In genomic region chr5:151686606-151687525, GRCm38 (mm10) we compare ENCODE assay signal across 8 mouse cellular contexts. TPM values are rescaled to one million over a fixed set of nuclear protein-coding genes. Genes with fewer than 3 reads are reported as not detected.
DNase-seq lines count a peak whose midpoint lies in the region; ATAC-seq and TF ChIP-seq lines count a peak whose summit lies in the region.

No protein-coding gene starts in this region.

- 32% methylated on average over 15 of the region's 15 CpGs for WGBS in forebrain, embryonic 12.5 days
- WGBS in heart, postnatal 0 days, result 22% methylated on average over 15 of the region's 15 CpGs
- WGBS in liver, embryonic 14.5 days (ENCODE audit: insufficient replicate concordance), result 22% methylated on average over 15 of the region's 15 CpGs
- WGBS in neural tube, embryonic 12.5 days, result 31% methylated on average over 15 of the region's 15 CpGs
- 9% methylated on average over 15 of the region's 15 CpGs for WGBS in stomach, postnatal 0 days

- H3K36me3 ChIP-seq in CH12.LX (replicated peaks in 1 of 2; ENCODE audit: control insufficient read depth in 1 of 2, insufficient read depth in 1 of 2, low read length in 1 of 2), result no peaks in the 10 kb centered on the region
- no peaks in the 10 kb centered on the region for H3K36me3 ChIP-seq in forebrain, embryonic 12.5 days (replicated peaks)
- H3K36me3 ChIP-seq in heart, postnatal 0 days (replicated peaks; ENCODE audit: control insufficient read depth, insufficient read depth, low read length), result no peaks in the 10 kb centered on the region
- H3K36me3 ChIP-seq in liver, embryonic 14.5 days (replicated peaks; ENCODE audit: control insufficient read depth, insufficient read depth, low read depth), result no peaks in the 10 kb centered on the region
- H3K36me3 ChIP-seq in neural tube, embryonic 12.5 days, result no peaks in the 10 kb centered on the region
- H3K36me3 ChIP-seq in stomach, postnatal 0 days (ENCODE audit: control insufficient read depth, insufficient read depth, low read length), result no peaks in the 10 kb centered on the region

- H3K9me3 ChIP-seq in CH12.LX (replicated peaks; ENCODE audit: low read length), result no peaks in the 10 kb centered on the region
- no peaks in the 10 kb centered on the region for H3K9me3 ChIP-seq in forebrain, embryonic 12.5 days
- no peaks in the 10 kb centered on the region for H3K9me3 ChIP-seq in heart, postnatal 0 days (replicated peaks; ENCODE audit: control insufficient read depth, low read length)
- no peaks in the 10 kb centered on the region for H3K9me3 ChIP-seq in liver, embryonic 14.5 days (ENCODE audit: control insufficient read depth, low read length)
- no peaks in the 10 kb centered on the region for H3K9me3 ChIP-seq in neural tube, embryonic 12.5 days
- H3K9me3 ChIP-seq in stomach, postnatal 0 days (ENCODE audit: control insufficient read depth, low read length), result no peaks in the 10 kb centered on the region

- H3K27ac ChIP-seq in CH12.LX (ENCODE audit: insufficient read depth, low read depth), result no peak overlapping the region
- no peak overlapping the region for H3K27ac ChIP-seq in forebrain, embryonic 12.5 days
- H3K27ac ChIP-seq in heart, postnatal 0 days (ENCODE audit: low read depth), result no peak overlapping the region
- no peak overlapping the region for H3K27ac ChIP-seq in liver, embryonic 14.5 days
- H3K27ac ChIP-seq in neural tube, embryonic 12.5 days, result no peak overlapping the region
- 0 out of 2 replicates have a peak overlapping the region, but pooled peaks have one; percentile 40 for H3K27ac ChIP-seq in stomach, postnatal 0 days (replicated peaks)

- no peaks in the 10 kb centered on the region; a peak in 1 of 4 replicates for H3K4me1 ChIP-seq in CH12.LX (ENCODE audit: control insufficient read depth in 1 of 2, insufficient read depth in 2 of 2)
- no peaks in the 10 kb centered on the region; the same call in 1 of the 2 replicates for H3K4me1 ChIP-seq in forebrain, embryonic 12.5 days
- H3K4me1 ChIP-seq in heart, postnatal 0 days (ENCODE audit: control insufficient read depth, insufficient read depth), result no peaks in the 10 kb centered on the region
- no peaks in the 10 kb centered on the region for H3K4me1 ChIP-seq in liver, embryonic 14.5 days (replicated peaks; ENCODE audit: control insufficient read depth in 2 of 2, insufficient read depth in 2 of 2, low read length in 1 of 2)
- H3K4me1 ChIP-seq in neural tube, embryonic 12.5 days, result no peaks in the 10 kb centered on the region
- no peaks in the 10 kb centered on the region for H3K4me1 ChIP-seq in stomach, postnatal 0 days (replicated peaks; ENCODE audit: control insufficient read depth, insufficient read depth)

- peak; percentile 81 for DNase-seq in CH12.LX (ENCODE audit: extremely low read depth)
- DNase-seq in c-Kit-positive CD71-negative TER-119-negative erythroid progenitor cells, embryonic 14.5 days (ENCODE audit: low read depth), result peak; percentile 60
- DNase-seq in heart, postnatal 0 days (ENCODE audit: low spot score), result peak; percentile 83
- peak; percentile 79 to 90 for DNase-seq in kidney, postnatal 36 days
- DNase-seq in liver, embryonic 14.5 days (ENCODE audit: low read depth in 3 of 3, low spot score in 3 of 3), result peak; percentile 36 to 55 (median 49)
- DNase-seq in stomach, postnatal 0 days (ENCODE audit: low spot score), result peak; percentile 94

- peak; percentile 94 for ATAC-seq in forebrain, embryonic 12.5 days (ENCODE audit: low FRiP score)
- peak; percentile 77 for ATAC-seq in heart, postnatal 0 days (ENCODE audit: insufficient read depth, low read depth)
- peak; percentile 84 for ATAC-seq in liver, embryonic 14.5 days (ENCODE audit: insufficient read depth)
- peak; percentile 96 for ATAC-seq in neural tube, embryonic 12.5 days (ENCODE audit: low FRiP score, low read depth)
- ATAC-seq in stomach, postnatal 0 days (ENCODE audit: low FRiP score, low TSS enrichment), result peak; percentile 100

- TF ChIP-seq EP300 in CH12.LX (IDR thresholded peaks at IDR 0.05; ENCODE audit: low read length), result no peak; the same call in 1 of the 2 replicates
- TF ChIP-seq EP300 in heart, postnatal 0 days (IDR thresholded peaks at IDR 0.05; ENCODE audit: low read depth), result no peak
- no peak for TF ChIP-seq EP300 in liver, embryonic 14.5 days (IDR thresholded peaks at IDR 0.05; ENCODE audit: low read depth)
- no peak for TF ChIP-seq EP300 in stomach, postnatal 0 days (optimal IDR thresholded peaks at IDR 0.05)

- no peak for TF ChIP-seq POLR2A in CH12.LX (IDR thresholded peaks at IDR 0.05; ENCODE audit: low read depth, low read length)

- dilution Hi-C loops in CH12.LX (cut with MboI; ENCODE audit: extremely low pct_ligation_motif_present, extremely low pct_unique_long_range_greater_than_20kb, low sequenced_read_pairs), result no loop called here

- in situ Hi-C loops in CH12.LX (cut with MboI; ENCODE audit: low pct_ligation_motif_present, low pct_unique_long_range_greater_than_20kb, low sequenced_read_pairs), result no loop called here

- H3K4me3 ChIP-seq in CH12.LX (replicated peaks in 1 of 3; ENCODE audit: low read depth in 2 of 3, low read length in 2 of 3, poor library complexity in 1 of 3), result no peak overlapping the region
- 0 out of 2 replicates have a peak overlapping the region, but pooled peaks have one; percentile 14 for H3K4me3 ChIP-seq in forebrain, embryonic 12.5 days (replicated peaks)
- H3K4me3 ChIP-seq in heart, postnatal 0 days (ENCODE audit: low read depth, low read length), result no peak overlapping the region
- no peak overlapping the region for H3K4me3 ChIP-seq in liver, embryonic 14.5 days (ENCODE audit: insufficient read depth in 1 of 2, low read depth in 2 of 2, low read length in 2 of 2)
- H3K4me3 ChIP-seq in neural tube, embryonic 12.5 days, result 0 out of 2 replicates have a peak overlapping the region, but pooled peaks have one; percentile 7
- H3K4me3 ChIP-seq in stomach, postnatal 0 days (ENCODE audit: low read depth, low read length), result no peak overlapping the region

- no peak overlapping the region for H3K9ac ChIP-seq in CH12.LX (ENCODE audit: insufficient read depth, low read depth)
- H3K9ac ChIP-seq in forebrain, embryonic 12.5 days, result no peak overlapping the region
- H3K9ac ChIP-seq in heart, postnatal 0 days (replicated peaks; ENCODE audit: low read depth, low read length), result no peak overlapping the region
- H3K9ac ChIP-seq in liver, embryonic 14.5 days (replicated peaks), result no peak overlapping the region
- H3K9ac ChIP-seq in neural tube, embryonic 12.5 days, result no peak overlapping the region
- no peak overlapping the region for H3K9ac ChIP-seq in stomach, postnatal 0 days (ENCODE audit: low read length)

- peak; percentile 75 for TF ChIP-seq RAD21 in CH12.LX (IDR thresholded peaks at IDR 0.05; ENCODE audit: low read depth, low read length)

- H3K79me2 ChIP-seq in CH12.LX (replicated peaks; ENCODE audit: control insufficient read depth, extremely low read depth, insufficient read depth, poor library complexity, severe bottlenecking), result no peaks in the 10 kb centered on the region

- no peaks in the 10 kb centered on the region for H3K27me3 ChIP-seq in CH12.LX (replicated peaks)
- no peaks in the 10 kb centered on the region for H3K27me3 ChIP-seq in forebrain, embryonic 12.5 days
- no peaks in the 10 kb centered on the region for H3K27me3 ChIP-seq in heart, postnatal 0 days (ENCODE audit: control insufficient read depth, insufficient read depth, low read length)
- H3K27me3 ChIP-seq in liver, embryonic 14.5 days (ENCODE audit: control insufficient read depth, insufficient read depth, low read length), result no peaks in the 10 kb centered on the region
- H3K27me3 ChIP-seq in neural tube, embryonic 12.5 days (replicated peaks), result no peaks in the 10 kb centered on the region
- H3K27me3 ChIP-seq in stomach, postnatal 0 days (ENCODE audit: control insufficient read depth, insufficient read depth, low read length), result no peaks in the 10 kb centered on the region

- TF ChIP-seq CTCF in CH12.LX (conservative IDR thresholded peaks at IDR 0.05 in 1 of 2, IDR thresholded peaks at IDR 0.05 in 1 of 2; ENCODE audit: low read depth in 2 of 2, low read length in 2 of 2), result peak; percentile 30 to 78; a peak in 3 of 4 replicates
- peak; percentile 67 for TF ChIP-seq CTCF in heart, postnatal 0 days (IDR thresholded peaks at IDR 0.05; ENCODE audit: low read depth)
- peak; percentile 79 for TF ChIP-seq CTCF in liver, embryonic 14.5 days (IDR thresholded peaks at IDR 0.05; ENCODE audit: low read depth)
- peak; percentile 77 for TF ChIP-seq CTCF in stomach, postnatal 0 days (IDR thresholded peaks at IDR 0.05; ENCODE audit: low read depth)

- peak overlapping the region; percentile 59; the same call in 1 of the 2 replicates for H3K4me2 ChIP-seq in CH12.LX (ENCODE audit: insufficient read depth, low read depth, poor library complexity, severe bottlenecking)
- H3K4me2 ChIP-seq in forebrain, embryonic 12.5 days, result peak overlapping the region; percentile 49
- H3K4me2 ChIP-seq in heart, postnatal 0 days (ENCODE audit: low read depth, low read length), result peak overlapping the region; percentile 44
- H3K4me2 ChIP-seq in liver, embryonic 14.5 days (ENCODE audit: low read depth), result peak overlapping the region; percentile 28
- peak overlapping the region; percentile 54 for H3K4me2 ChIP-seq in neural tube, embryonic 12.5 days (replicated peaks)
- peak overlapping the region; percentile 46 for H3K4me2 ChIP-seq in stomach, postnatal 0 days (replicated peaks; ENCODE audit: low read depth)

TF ChIP-seq in CH12.LX, 34 proteins besides CTCF, POLR2A, EP300 and RAD21 (continues in another document):
- TF ChIP-seq SMC3 (IDR thresholded peaks at IDR 0.05; ENCODE audit: low read depth, low read length) (peak; percentile 53), ZNF384 (IDR thresholded peaks at IDR 0.05; ENCODE audit: low read depth, low read length) (peak; percentile 83), JUND (conservative IDR thresholded peaks at IDR 0.05; ENCODE audit: low read depth, low read length) (no peak), KAT2A (IDR thresholded peaks at IDR 0.05; ENCODE audit: insufficient replicate concordance, low read length) (0 out of 2 replicates have a peak, but pooled peaks have one; percentile 24), ETS1 (conservative IDR thresholded peaks at IDR 0.05; ENCODE audit: low read depth, low read length) (no peak), TBP (conservative IDR thresholded peaks at IDR 0.05; ENCODE audit: low read depth, low read length) (0 out of 2 replicates have a peak, but pooled peaks have one; percentile 52)

RNA-seq across cellular contexts. Expression of gene Rfc3, which starts 35.8 kb away (rescaled TPM):
- total RNA-seq in CH12.LX (2012; rRNA removed), result 53.3 and 74.5 TPM in 2 replicates
- 87.9 and 95.7 TPM in 2 replicates for total RNA-seq in CH12.LX (2014; rRNA removed)
- polyA plus RNA-seq in CH12.LX (2012; ENCODE audit: insufficient read length, low read depth), result 66.9 and 81.2 TPM in 2 replicates
- polyA plus RNA-seq in forebrain, embryonic 12.5 days (2016; fragmentation: Nextera tagmentation; extraction: Ambion mirVana), result 126 and 130 TPM in 2 replicates
- total RNA-seq in heart, postnatal 0 days (2014; rRNA removed; ENCODE audit: low replicate concordance), result 12.9 and 20.6 TPM in 2 replicates
- 24.6 and 25.1 TPM in 2 replicates for polyA plus RNA-seq in heart, postnatal 0 days (2015; fragmentation: Nextera tagmentation; extraction: Ambion mirVana)
- polyA plus RNA-seq in liver, embryonic 14.5 days (2012; rRNA removed), result 24.3 and 30.4 TPM in 2 replicates
- polyA plus RNA-seq in liver, embryonic 14.5 days (2014; fragmentation: Nextera tagmentation; extraction: Ambion mirVana), result 54.5 and 58.8 TPM in 2 replicates
- 84.5 and 88.4 TPM in 2 replicates for polyA plus RNA-seq in neural tube, embryonic 12.5 days (2016; fragmentation: Nextera tagmentation; extraction: Ambion mirVana)
- polyA plus RNA-seq in stomach, postnatal 0 days (2015; fragmentation: Nextera tagmentation; extraction: Ambion mirVana), result 44.8 and 50.0 TPM in 2 replicates

Comparison
In these comparisons a context has a peak if more than half of its experiments do, and no peak if none do; other contexts are left out.
1. H3K4me3 ChIP-seq: peak in forebrain, embryonic 12.5 days (single experiment) and neural tube, embryonic 12.5 days (single experiment); none in CH12.LX (0 of 3), heart, postnatal 0 days (single experiment), liver, embryonic 14.5 days (0 of 2) and stomach, postnatal 0 days (single experiment).
2. Peak in every context shown above with its lines, with median percentiles within 50 percentile points of each other: DNase-seq, H3K4me2 ChIP-seq, CTCF ChIP-seq and ATAC-seq.